Mouse (Mus musculus): ENCODE results near the gene Ophn1. TPM values are rescaled to one million over a fixed set of nuclear protein-coding genes. Genes with fewer than 3 reads are reported as not detected.
A peak's percentile ranks its signal among the peaks of the same experiment; 100 is the strongest.

The Ophn1 gene
- total and polyA plus RNA-seq, 3 experiments = 6.4 to 18.8 (median 17.2) TPM

DNA sequence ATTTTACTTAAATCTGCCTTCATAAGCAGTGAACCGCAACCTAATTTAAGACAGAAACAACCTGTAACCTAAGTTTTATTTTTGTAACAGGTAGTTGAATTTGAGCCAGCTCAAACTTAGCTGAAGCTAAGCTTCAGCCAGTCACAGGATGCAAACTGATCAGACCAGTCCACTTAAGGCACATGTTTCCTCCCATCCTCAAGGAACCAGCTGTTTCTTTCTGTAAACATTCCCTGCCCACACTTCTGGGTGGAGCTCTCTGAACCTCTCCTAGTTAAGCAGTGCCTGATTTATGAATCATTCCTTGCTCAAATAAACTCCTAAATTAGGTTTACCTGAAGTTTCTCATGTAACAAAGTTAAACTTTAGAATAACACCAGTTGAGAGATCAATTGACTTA is 54.8 kb downstream of the Ophn1 start:
- DNase-seq = no peak

DNA sequence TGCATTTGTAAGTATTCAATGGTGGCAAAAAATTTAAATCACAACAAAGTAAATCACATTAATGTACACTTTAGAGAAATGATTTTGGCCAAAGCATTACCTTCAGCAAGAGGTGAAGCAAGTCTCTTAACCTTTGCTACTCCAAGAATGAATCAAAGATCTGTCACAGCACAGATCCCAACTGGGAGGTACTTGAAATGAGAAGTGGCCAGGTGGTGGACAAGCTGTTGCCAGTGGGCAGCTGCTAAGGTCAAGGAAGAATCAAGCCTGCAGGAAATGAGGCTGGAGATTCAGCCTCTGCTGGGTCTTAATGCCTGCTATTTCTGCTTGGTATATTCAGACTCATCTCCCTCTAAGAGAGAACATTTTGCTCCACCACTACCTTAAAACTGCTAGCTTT is 87.0 kb downstream of the Ophn1 start:
- DNase-seq = no peak

DNA sequence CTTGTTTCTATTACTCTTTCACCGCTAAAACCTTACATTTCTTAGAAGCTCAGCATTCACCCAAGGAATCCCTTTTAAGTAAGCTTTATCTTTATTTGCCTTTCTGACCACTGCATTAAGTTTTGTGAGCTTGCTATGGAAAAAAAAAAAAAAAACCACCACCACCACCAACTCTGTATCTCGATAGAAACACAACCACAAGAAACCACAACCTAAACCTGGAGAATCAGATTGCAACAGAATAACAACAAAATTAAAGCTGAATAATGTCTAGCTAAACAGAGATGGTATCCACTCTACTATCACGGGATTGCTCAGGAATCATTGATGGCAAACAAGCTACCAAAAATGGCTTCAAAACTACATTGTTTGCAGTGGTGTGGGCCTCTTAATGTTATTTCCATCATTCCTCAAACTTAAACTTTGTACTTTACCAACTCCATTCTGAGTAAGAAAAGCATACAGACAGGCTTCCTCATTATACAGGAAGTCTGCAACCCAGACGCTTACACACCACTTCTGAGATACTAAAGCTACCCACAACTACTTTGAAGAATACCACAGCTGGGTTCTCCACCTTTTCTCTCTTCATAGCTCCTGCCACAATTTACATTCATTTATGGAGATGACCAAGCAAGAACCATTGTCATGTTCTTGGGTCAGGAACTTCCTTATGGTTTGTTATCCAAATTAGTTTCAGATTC is 116.4 kb downstream of the Ophn1 start:
- no peak for DNase-seq

DNA sequence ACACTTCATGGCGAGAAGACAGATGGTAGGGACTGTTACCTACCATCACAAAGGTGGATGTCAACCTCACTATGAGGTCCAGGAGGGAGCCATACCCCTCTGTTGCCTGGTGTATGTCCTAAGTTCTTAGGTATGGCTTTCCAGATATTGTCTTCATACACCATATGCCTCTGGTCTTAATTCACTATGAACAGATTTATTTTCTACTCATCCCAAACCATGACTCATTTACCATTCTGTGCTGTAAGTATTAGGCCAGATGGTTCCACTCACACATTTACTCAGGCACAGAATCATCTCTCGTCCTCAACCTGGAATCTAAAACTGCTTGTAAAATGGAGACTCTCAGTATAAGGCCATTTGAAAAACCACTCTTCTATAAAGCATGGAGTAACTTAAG is 135.7 kb downstream of the Ophn1 start:
- no peak for DNase-seq

DNA sequence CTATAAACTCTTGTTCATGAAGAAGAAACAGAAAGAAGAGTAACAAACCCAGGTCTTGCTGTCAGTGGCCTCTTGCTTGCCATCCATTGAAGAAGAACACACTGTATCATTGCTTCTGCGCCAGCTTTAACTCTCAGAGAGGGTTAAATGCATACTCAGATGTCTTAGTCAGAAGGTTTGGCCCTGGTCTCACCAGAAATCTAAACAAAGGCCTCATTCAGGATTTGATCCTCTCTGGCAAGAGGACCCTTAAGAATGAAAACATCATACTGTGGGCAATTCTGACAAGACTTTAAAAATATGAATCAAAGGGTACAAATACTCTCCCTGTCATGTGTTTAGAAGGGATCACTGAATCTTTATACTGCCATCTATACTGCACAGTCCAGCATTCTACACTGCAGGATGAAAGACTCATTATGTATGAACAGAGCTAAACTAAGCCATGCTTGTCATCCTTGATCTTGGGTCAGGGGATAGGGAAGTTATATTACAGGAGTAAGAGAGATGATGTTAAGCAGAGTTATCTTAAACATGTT is 139.5 kb downstream of the Ophn1 start:
- no peak for DNase-seq

DNA sequence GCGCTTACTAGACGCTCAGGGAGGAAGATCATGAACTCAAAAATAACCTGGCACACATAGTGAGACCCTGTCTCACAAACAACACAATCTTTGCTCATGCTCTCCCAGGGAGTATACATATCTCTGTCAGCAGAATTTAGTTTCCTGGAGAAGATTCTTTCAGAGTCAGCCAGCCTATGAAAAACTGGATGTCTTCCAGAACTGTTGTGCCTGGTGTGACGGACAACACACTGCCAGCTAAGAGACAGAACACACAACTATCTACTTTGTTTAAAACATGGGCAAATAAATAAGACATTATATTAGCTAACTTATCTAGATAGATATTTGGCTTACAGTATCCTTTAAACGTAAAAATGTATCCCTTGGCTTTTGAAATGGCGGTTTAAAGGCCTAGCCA is 154.1 kb downstream of the Ophn1 start:
- no peak for DNase-seq

DNA sequence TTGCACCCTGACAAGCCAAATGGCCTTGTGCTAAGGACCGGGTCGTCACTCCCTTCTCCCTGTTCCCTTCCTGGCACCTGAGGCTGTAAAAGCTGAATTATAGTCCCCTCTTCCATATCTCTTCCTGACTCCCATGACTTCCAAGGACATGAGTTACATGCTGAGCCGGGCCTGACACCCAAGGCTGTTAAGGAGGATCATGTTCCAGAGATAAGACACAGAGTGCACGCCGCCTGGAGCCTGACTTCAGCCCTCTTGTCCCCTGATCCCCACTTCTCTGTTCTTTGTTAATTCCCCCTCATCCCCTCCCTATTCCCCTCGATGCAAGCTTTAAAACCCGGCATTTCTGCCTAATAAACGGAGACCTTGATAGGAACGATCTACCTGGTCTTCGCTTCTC is 167.8 kb downstream of the Ophn1 start:
- peak; percentile 17 for DNase-seq

DNA sequence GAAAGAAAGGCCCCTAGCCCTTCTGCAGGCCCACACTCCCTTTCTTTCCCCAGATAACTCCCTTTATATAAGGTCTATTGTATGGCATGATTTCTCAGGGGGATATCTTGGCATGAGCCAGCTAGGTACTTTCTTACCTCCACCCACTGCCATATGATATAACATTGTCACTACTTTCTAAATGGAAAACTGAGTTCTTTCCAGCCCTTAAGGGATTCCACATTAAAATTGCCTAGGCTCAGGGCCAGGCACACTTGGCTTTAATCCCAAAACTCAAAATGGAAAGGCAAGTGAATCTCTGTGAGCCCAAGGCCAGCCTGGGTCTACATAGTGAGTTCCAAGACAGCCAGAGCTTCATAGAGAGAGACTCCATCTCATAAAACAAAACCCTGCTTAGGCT is 183.1 kb downstream of the Ophn1 start:
- peak; percentile 22 for DNase-seq

DNA sequence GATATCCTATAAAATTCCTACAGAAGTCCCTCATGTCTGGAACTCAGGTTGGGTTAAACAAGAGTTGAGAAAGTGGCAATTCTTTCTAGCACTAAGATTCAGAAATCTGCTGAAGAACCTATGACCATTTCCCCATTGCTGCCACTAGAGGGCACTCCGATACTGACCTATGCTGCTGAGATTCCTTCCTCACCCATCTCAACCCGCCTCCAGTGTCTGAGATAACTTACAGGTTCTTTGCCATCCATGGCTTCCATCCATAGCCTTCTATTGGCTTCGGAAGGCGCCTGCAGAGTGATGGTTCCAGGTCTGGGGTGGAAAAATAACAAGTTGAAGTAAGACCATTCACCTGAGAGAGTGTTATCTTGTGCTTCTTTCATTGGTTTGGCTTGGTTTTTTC is 189.2 kb downstream of the Ophn1 start:
- DNase-seq = peak; percentile 40

DNA sequence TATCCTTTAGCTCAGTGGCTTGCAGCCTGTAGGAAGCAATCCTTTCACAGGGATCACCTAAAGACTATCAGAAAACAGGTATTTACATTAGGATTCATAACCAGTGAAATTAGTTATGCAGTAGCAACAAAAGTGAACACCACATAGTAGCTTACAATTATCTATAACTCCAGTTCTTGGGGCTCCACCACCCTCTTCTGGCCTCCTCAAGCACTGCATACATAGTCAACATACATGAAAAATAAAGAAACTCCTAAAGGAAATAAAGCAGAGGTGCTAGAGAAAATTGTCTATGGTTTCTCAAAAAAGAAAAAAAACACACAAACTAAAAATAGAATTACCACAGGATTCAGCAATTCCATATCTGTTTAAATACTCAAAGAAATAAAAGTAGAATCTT is 208.2 kb downstream of the Ophn1 start:
- DNase-seq = no peak

DNA sequence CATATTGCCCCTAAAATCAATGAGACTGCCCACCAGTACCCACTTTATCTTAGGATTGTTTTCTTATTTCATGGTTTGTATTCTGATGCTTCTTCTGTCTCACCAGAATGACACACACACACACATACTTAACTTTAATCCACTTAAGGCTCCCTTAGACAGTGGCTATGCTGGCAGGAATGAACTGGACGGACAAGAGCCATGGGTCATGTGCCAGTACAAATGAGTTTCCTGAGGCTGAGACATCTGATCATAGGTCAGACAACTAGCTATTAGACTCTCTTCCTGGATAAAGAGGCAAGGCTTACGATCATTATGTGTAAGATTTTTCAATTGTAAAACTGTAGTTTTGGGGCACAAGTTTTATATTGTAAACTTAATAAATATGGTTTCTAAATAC is 209.5 kb downstream of the Ophn1 start:
- no peak for DNase-seq

DNA sequence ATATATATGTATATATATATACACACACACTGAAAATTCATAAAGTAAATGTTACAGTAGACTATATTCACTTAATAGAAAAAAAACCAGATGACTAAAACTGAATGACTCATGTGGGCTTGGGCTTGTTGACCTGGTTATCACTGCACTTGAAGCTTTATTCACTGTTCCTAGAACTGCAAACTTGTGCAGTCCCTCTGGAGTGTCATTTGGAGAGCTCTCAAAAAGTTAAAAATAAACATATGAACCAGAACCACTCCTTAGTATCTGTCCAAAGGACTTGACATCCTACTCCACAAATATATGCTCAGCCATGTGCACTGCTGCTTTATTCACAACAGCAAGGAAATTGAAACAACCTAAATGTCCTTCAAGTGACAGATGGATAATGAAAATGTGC is 219.8 kb downstream of the Ophn1 start:
- no peak for DNase-seq

DNA sequence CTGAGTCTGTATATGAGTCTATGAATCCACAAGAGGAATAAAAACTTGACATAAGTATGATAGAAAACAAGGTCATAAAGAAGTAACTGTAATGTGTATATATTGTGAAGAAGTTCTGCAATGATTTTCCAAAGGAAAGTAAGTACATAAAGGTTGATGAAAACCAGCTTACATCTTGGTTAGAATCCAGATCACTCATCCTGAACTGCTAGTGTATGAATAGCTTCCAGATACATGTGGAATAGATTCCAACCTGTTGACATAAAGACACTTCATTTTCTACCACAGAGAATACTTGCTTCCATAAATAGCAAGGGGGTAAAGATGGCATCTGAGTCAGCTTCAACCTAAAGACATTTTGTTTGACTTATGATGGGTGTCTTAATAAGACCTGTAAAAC is 239.4 kb downstream of the Ophn1 start:
- DNase-seq = no peak

DNA sequence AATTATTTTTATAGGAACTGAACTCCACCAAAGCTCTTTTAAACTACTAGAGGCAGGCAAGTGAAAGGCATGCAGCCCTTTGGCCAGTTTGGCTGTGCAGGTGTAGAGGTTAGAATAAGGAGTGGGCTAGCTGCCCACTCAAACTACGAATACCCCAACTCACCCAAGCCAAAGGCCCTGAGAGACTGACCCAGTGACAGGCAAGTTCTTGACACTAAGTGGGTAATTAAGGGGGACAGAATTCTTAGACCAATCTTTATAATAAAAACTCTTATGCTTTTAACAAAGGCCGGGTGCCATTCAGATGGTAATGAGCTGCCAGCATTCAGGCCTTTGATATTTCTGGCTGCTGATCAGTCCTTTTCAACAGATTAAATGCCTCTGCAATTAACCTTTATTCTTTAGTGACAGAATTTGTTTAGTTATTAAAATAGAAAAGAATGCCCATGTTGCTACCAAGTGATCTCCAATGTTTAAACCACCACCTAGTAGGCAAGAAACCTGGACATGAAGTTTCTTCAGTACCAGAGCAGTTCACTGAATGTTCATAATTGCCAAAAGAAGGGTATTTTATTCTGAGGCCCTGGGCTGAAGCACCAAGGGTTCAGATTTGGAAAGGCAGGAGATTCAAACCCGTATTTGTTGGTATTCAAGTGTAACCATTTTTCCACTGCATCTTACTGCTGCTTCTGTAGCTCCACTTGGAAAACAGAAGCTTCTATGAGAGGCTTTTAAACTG is 262.0 kb downstream of the Ophn1 start:
- DNase-seq = no peak

DNA sequence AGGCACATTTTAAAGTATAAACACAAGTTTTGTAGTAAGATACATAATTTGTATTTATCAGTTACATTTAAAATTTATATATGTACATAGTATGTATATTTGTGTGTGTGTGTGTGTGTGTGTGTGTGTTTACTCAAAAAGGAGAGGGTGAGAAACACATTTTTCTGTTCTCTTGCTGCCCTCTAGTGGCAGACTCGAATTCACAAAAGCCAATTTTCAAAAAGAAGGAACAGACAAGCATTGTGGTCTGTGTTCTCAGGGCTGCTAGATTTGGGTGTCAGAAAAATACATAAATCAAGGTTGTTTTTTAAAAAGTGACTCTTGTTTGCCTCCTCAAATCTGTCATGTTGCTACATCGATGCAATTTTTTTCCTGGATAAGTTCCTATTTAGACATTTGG is 272.0 kb downstream of the Ophn1 start:
- peak; percentile 20 for DNase-seq

DNA sequence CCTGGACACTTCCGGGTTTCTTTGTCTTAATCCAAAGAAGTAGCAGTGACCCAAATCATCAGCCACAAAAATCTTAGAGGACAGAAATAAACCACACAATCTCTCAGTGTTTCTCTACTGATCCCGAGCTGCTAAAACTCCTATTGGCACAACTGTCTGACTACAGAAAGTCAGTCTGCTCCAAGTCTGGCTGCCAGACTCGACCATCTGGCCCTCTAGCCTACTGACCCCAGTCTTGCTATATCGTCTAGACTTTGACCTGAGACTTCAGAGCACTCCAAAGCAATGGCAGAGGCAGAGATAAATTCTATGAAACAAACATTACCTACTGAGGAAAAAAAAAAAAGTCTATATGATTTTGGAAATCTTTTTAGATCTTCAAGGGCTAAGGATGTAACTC is 273.4 kb downstream of the Ophn1 start:
- no peak for DNase-seq

DNA sequence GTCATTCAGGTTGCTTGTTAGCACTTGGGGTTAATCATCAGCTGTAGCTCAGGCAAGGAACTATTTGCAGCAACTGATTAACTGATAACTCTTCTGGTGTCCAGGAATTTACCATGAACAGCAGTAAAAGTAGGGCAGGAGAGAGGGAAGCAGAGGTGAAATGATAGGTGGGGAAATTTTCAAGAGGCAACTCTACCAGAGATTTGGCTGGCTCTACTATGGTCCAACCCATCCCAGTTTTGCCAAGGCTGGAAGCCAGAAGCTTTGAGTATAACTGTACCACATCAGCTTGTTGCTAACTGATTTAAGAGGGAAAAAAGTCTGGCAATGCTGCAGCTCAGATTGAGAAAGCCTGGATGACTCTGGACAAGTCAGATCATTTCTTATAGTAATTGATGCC is 316.6 kb downstream of the Ophn1 start:
- DNase-seq = no peak

DNA sequence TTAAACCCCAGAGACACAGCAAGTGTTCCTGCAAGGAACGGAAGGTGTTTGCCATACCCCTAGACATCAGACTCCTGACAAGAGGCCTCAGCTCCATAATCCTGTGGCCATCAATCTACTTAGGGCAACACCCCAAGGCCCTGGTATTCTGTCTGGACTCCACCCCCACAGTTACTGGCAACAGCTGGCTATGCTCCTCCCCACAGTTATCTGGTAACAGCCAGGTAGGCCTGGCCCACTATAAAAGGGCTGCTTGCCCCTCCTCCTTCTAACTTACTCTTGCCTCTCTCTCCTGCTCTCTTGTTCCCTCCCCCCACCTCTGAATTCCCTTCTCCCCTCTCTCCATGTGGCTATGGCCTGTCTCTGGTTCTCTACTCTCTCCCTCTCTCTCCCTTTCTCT is 344.4 kb downstream of the Ophn1 start:
- no peak for DNase-seq

DNA sequence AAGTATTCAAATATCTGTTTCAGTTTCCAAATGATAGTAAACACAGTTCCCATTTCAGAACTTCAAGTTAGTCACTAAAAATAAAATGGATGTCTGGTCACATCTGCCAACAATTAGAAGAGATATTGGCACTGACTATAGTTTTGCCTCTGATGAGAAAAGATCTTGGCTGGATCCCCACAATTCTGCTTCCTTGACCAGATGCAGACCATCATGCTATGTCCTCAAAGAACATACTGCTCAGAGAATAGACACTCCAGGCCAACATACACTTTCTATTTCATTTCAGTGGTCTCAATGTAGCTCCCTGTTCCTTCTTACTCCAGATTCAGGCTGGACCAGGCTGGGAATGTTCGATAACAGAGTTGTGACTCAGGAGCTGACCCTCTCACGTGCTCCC is 375.5 kb downstream of the Ophn1 start:
- DNase-seq = no peak

DNA sequence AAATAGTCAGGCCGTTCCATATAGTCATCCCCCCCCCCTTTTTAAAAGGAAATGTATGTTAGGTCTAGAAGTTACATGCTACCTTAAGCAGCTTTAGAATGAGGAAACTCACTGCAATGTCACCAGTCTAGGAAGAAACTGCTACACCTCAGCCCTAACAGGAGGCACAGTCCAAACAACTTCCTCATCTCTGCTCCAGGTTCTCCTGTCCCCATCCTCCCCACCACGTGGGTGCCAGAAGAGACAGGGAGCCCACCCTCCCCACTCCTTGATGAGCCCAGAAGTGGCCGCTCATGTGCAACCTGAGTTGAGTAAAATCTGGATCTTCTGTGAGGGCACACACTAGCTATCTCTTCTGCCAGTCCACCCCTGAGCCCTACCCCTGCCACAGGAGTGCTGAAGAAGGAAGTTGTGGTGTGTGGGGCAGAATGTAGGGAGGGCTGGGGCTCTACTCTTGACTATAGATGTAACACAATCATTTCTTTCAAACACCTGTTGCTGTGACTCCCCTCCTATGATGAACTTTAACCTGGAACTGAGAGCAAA is 376.4 kb downstream of the Ophn1 start:
- no peak for DNase-seq

Measured in adrenal gland, adult 2 months (tissue).